Mouse (Mus musculus): ENCODE data around the gene Prkar2b. TPM values are rescaled to one million over a fixed set of nuclear protein-coding genes. Genes with fewer than 3 reads are reported as not detected.

The Prkar2b gene
- polyA plus RNA-seq, 1 experiment from 2014 or later, result 27.3 TPM

DNA sequence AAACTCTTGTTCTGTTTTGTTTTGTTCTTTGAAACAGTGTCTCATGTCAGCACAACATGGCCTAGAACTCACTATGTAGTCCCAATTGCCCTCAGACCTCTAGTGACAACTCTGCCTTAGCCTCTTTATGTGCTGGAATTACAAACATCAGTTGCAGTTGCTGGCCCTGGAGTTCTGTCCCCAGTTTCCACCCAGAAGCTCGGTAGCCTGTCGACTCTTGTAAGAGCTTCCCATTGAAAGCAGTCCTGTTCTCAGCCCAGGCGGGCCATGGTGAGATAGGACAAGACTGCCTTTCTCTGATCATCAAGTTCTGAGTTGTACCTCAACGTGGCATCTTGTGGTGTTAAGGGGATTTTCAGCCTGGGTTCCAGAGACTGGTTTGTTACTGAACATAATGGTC lies 31.4 kb upstream of the Prkar2b start:
- H3K27me3 ChIP-seq (ENCODE audit: control insufficient read depth, insufficient read depth, low read length), result no peaks in the 10 kb centered on the region
- 0 out of 2 replicates have a peak, but pooled peaks cover 5% of the 10 kb centered on the region for H3K9me3 ChIP-seq (ENCODE audit: control insufficient read depth, low read length)
- no peak for ATAC-seq (ENCODE audit: low FRiP score, low TSS enrichment)
- no peak overlapping the region for H3K27ac ChIP-seq (ENCODE audit: low read depth, low read length)
- H3K4me1 ChIP-seq (ENCODE audit: control insufficient read depth, insufficient read depth, low read length), result no peaks in the 10 kb centered on the region
- H3K9ac ChIP-seq (ENCODE audit: low read depth, low read length), result no peak overlapping the region
- no peak overlapping the region for H3K4me2 ChIP-seq (replicated peaks; ENCODE audit: low read depth, low read length)
- 91% methylated on average over 4 of the region's 4 CpGs for WGBS
- H3K4me3 ChIP-seq (ENCODE audit: low read length), result no peak overlapping the region
- H3K36me3 ChIP-seq (ENCODE audit: control insufficient read depth, insufficient read depth, low read length), result no peaks in the 10 kb centered on the region

DNA sequence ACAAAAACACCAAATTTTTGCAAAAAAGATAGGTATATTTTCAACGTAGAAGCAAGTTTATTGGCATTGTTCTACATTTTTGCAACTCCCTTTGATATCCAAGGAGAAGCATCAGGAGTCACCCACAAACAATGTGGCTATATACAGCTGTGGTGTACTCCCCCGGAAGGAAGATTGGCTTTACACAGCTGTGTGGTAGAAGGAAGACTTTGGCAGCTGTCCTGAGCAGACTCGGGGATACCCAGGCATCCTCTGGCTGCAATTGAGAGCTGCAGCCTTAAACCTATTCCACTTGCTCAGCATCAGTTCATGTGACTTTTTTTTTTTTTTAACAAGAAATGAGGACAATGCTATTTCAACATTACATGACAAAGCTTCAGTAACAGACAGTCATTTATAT lies 27.5 kb upstream of the Prkar2b start:
- H3K4me3 ChIP-seq (ENCODE audit: low read length), result no peak overlapping the region
- no peak for ATAC-seq (ENCODE audit: low FRiP score, low TSS enrichment)
- H3K4me1 ChIP-seq (ENCODE audit: control insufficient read depth, insufficient read depth, low read length), result no peaks in the 10 kb centered on the region
- H3K27ac ChIP-seq (ENCODE audit: low read depth, low read length), result no peak overlapping the region
- H3K36me3 ChIP-seq (ENCODE audit: control insufficient read depth, insufficient read depth, low read length), result no peaks in the 10 kb centered on the region
- H3K9ac ChIP-seq (ENCODE audit: low read depth, low read length), result no peak overlapping the region
- H3K4me2 ChIP-seq (replicated peaks; ENCODE audit: low read depth, low read length), result no peak overlapping the region
- 78% methylated on average over 3 of the region's 3 CpGs for WGBS
- 0 out of 2 replicates have a peak, but pooled peaks cover 5% of the 10 kb centered on the region for H3K9me3 ChIP-seq (ENCODE audit: control insufficient read depth, low read length)
- no peaks in the 10 kb centered on the region for H3K27me3 ChIP-seq (ENCODE audit: control insufficient read depth, insufficient read depth, low read length)

DNA sequence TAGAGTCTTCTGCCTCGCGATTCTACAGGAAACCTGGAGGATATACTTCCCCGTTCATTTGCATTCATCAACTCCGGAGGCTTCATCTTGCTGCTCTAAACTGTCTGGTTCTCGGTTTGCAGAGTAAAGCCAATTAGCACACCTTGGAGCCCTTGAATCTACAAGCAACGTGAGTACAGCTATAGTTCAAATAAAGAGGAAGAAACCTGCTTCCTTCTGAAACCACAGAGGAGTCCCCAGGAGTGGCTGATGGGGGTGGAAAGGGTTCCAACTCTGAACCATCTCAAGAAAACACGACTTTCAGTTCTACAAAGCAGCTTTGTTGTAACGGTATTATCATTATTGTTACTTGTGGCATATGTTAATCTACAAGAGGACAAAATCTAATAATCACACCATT lies 26.2 kb upstream of the Prkar2b start:
- H3K9ac ChIP-seq (ENCODE audit: low read depth, low read length), result no peak overlapping the region
- WGBS, result 76% methylated on average over 8 of the region's 8 CpGs
- H3K9me3 ChIP-seq (ENCODE audit: control insufficient read depth, low read length), result 0 out of 2 replicates have a peak, but pooled peaks cover 5% of the 10 kb centered on the region
- H3K27me3 ChIP-seq (ENCODE audit: control insufficient read depth, insufficient read depth, low read length), result no peaks in the 10 kb centered on the region
- H3K4me2 ChIP-seq (replicated peaks; ENCODE audit: low read depth, low read length), result no peak overlapping the region
- H3K4me1 ChIP-seq (ENCODE audit: control insufficient read depth, insufficient read depth, low read length), result no peaks in the 10 kb centered on the region
- H3K4me3 ChIP-seq (ENCODE audit: low read length), result no peak overlapping the region
- no peak for ATAC-seq (ENCODE audit: low FRiP score, low TSS enrichment)
- H3K36me3 ChIP-seq (ENCODE audit: control insufficient read depth, insufficient read depth, low read length), result no peaks in the 10 kb centered on the region
- H3K27ac ChIP-seq (ENCODE audit: low read depth, low read length), result no peak overlapping the region

DNA sequence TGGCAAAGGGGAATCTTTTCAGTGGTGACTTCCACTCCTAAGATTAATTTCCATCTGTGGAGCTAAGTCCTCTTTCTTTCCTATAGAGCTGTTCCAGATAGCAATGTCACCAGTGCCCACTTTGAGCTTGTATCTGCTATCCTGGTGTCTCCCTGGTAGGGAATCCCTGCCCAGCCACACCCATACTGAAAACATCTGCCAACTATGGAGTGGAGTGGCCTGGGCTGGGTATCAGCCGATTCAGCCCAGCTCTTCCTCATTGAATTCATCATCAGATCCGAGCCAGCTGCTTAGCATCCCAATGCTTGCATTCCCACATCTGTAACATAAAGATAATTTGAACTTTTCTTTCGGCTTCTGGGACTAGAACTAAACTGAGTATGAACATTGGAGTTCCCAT lies 25.8 kb upstream of the Prkar2b start:
- Histone ChIP-seq H3K9ac (ENCODE audit: low read depth, low read length) (no peak overlapping the region), H3K27ac (ENCODE audit: low read depth, low read length) (no peak overlapping the region), H3K4me2 (replicated peaks; ENCODE audit: low read depth, low read length) (no peak overlapping the region), H3K27me3 (ENCODE audit: control insufficient read depth, insufficient read depth, low read length) (no peaks in the 10 kb centered on the region), H3K9me3 (ENCODE audit: control insufficient read depth, low read length) (0 out of 2 replicates have a peak, but pooled peaks cover 5% of the 10 kb centered on the region), H3K4me3 (ENCODE audit: low read length) (no peak overlapping the region), H3K36me3 (ENCODE audit: control insufficient read depth, insufficient read depth, low read length) (no peaks in the 10 kb centered on the region), H3K4me1 (ENCODE audit: control insufficient read depth, insufficient read depth, low read length) (no peaks in the 10 kb centered on the region)
- ATAC-seq (ENCODE audit: low FRiP score, low TSS enrichment), result no peak
- WGBS, result 86% methylated on average over 3 of the region's 3 CpGs

DNA sequence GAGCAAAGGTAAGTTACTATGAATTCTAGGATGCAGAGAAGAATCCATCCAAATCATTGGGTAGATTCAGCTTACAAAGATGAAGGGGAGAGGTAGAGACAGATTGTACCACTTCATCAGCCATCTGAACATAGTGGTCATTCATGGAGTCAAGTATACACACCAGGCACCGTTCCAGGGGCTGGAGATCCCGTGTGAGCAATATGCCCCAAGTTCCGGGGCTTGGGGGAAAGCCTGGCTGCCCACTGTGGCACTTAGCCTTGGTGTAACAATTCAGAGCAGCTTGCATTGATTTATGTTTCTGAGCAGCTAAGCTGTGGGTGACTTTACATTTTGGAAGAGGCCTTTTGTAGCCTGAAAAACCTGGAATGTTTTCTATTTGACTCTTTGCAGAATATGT lies 24.8 kb upstream of the Prkar2b start:
- no peak overlapping the region for H3K27ac ChIP-seq (ENCODE audit: low read depth, low read length)
- H3K4me3 ChIP-seq (ENCODE audit: low read length), result no peak overlapping the region
- no peak overlapping the region for H3K9ac ChIP-seq (ENCODE audit: low read depth, low read length)
- no peaks in the 10 kb centered on the region for H3K36me3 ChIP-seq (ENCODE audit: control insufficient read depth, insufficient read depth, low read length)
- no peaks in the 10 kb centered on the region for H3K27me3 ChIP-seq (ENCODE audit: control insufficient read depth, insufficient read depth, low read length)
- no peak for ATAC-seq (ENCODE audit: low FRiP score, low TSS enrichment)
- 81% methylated on average over 3 of the region's 3 CpGs for WGBS
- H3K4me1 ChIP-seq (ENCODE audit: control insufficient read depth, insufficient read depth, low read length), result no peaks in the 10 kb centered on the region
- H3K9me3 ChIP-seq (ENCODE audit: control insufficient read depth, low read length), result peaks cover 1% of the 10 kb centered on the region; the same call in 1 of the 2 replicates
- H3K4me2 ChIP-seq (replicated peaks; ENCODE audit: low read depth, low read length), result no peak overlapping the region

DNA sequence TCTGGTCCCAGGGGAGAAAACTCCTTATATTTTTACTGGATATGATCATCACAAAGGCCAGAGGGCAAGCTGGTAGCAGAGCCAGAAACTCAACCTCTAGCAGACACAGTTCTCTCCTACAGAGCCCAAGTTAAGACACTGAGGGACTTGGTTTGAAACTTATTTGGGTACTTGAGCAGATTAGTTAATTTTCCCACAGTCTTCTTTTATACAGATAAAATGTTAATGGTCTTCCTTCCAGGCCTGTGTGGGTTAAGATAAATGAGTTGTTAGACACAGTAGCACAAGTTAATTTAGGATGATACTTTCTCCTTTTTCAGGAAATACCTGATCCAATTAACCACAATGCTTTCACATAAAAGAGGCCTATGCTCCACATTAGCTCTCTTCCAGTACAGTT lies 24.1 kb upstream of the Prkar2b start:
- Histone ChIP-seq H3K9ac (ENCODE audit: low read depth, low read length) (no peak overlapping the region), H3K4me1 (ENCODE audit: control insufficient read depth, insufficient read depth, low read length) (no peaks in the 10 kb centered on the region), H3K4me3 (ENCODE audit: low read length) (no peak overlapping the region), H3K27ac (ENCODE audit: low read depth, low read length) (no peak overlapping the region), H3K4me2 (replicated peaks; ENCODE audit: low read depth, low read length) (no peak overlapping the region), H3K36me3 (ENCODE audit: control insufficient read depth, insufficient read depth, low read length) (no peaks in the 10 kb centered on the region), H3K27me3 (ENCODE audit: control insufficient read depth, insufficient read depth, low read length) (no peaks in the 10 kb centered on the region), H3K9me3 (ENCODE audit: control insufficient read depth, low read length) (no peaks in the 10 kb centered on the region; the same call in 1 of the 2 replicates)
- no peak for ATAC-seq (ENCODE audit: low FRiP score, low TSS enrichment)

DNA sequence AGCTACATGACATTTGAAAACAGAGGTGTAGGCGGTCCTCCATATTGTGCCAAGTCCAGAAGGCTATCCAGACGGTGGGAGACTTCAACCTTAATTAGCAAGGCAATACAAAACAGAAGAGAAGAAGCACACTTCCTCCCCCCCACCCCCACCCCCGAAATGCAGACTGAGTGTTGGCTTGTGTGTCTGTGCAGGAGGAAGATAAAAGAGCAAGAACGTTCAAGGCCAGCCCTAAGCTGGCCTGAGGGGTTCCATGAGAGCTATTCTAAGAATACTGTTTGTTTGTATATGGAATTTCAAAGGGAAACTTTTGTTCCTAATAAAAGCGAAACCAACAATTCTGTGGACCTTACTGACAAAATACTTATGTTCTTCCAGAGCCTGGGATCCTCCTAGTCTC lies 23.5 kb upstream of the Prkar2b start:
- Histone ChIP-seq H3K27ac (ENCODE audit: low read depth, low read length) (no peak overlapping the region), H3K4me3 (ENCODE audit: low read length) (no peak overlapping the region), H3K36me3 (ENCODE audit: control insufficient read depth, insufficient read depth, low read length) (no peaks in the 10 kb centered on the region), H3K4me1 (ENCODE audit: control insufficient read depth, insufficient read depth, low read length) (no peaks in the 10 kb centered on the region), H3K9ac (ENCODE audit: low read depth, low read length) (no peak overlapping the region), H3K9me3 (ENCODE audit: control insufficient read depth, low read length) (no peaks in the 10 kb centered on the region; the same call in 1 of the 2 replicates), H3K4me2 (replicated peaks; ENCODE audit: low read depth, low read length) (no peak overlapping the region), H3K27me3 (ENCODE audit: control insufficient read depth, insufficient read depth, low read length) (no peaks in the 10 kb centered on the region)
- ATAC-seq (ENCODE audit: low FRiP score, low TSS enrichment), result no peak
- 62% methylated on average over 5 of the region's 5 CpGs for WGBS

DNA sequence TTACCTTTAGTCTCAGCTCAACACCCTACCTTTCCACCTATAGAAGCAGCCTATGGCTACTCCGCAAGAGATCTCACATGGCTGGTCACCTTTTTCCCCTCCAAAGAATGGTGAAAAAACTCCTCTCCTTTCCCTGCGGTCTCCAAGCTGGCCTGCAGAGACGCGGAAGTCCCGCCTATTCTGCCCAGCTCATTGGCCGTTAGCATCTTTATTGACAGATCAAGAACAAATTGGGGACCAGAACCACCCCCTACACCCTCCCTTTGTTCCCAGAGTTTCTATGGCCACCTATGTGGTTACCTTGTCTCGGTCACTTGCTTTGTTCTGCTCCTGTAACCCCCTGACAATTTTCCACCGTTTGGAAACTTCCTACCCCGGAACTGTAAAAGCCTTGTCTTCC lies 19.6 kb upstream of the Prkar2b start:
- no peak overlapping the region for H3K4me2 ChIP-seq (replicated peaks; ENCODE audit: low read depth, low read length)
- WGBS, result 87% methylated on average over 9 of the region's 9 CpGs
- ATAC-seq (ENCODE audit: low FRiP score, low TSS enrichment), result no peak
- no peaks in the 10 kb centered on the region for H3K27me3 ChIP-seq (ENCODE audit: control insufficient read depth, insufficient read depth, low read length)
- no peaks in the 10 kb centered on the region for H3K36me3 ChIP-seq (ENCODE audit: control insufficient read depth, insufficient read depth, low read length)
- no peak overlapping the region for H3K4me3 ChIP-seq (ENCODE audit: low read length)
- no peak overlapping the region for H3K9ac ChIP-seq (ENCODE audit: low read depth, low read length)
- no peak overlapping the region for H3K27ac ChIP-seq (ENCODE audit: low read depth, low read length)
- H3K4me1 ChIP-seq (ENCODE audit: control insufficient read depth, insufficient read depth, low read length), result no peaks in the 10 kb centered on the region
- no peaks in the 10 kb centered on the region; the same call in 1 of the 2 replicates for H3K9me3 ChIP-seq (ENCODE audit: control insufficient read depth, low read length)

DNA sequence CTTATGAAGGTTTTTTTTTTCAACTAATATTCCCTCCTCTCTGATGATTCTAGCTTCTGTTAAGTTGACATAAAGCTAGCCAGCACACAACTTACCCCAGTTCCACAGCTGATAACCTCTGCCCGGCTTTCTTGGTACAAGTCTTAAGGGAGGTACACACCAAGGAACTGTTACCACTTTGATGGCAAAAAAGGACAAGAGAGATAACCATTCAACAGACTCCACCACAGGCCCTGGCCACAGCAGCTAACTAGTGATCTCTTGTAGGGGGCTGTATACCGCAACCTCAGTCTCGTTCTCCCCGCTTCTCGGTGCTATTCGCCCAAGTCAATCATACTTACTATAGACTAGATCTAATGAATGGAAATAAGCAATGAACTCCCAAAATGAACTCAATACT lies 16.3 kb upstream of the Prkar2b start:
- Histone ChIP-seq H3K9me3 (ENCODE audit: control insufficient read depth, low read length) (no peaks in the 10 kb centered on the region; the same call in 1 of the 2 replicates), H3K9ac (ENCODE audit: low read depth, low read length) (no peak overlapping the region), H3K27ac (ENCODE audit: low read depth, low read length) (no peak overlapping the region), H3K36me3 (ENCODE audit: control insufficient read depth, insufficient read depth, low read length) (no peaks in the 10 kb centered on the region), H3K4me2 (replicated peaks; ENCODE audit: low read depth, low read length) (no peak overlapping the region), H3K27me3 (ENCODE audit: control insufficient read depth, insufficient read depth, low read length) (no peaks in the 10 kb centered on the region), H3K4me1 (ENCODE audit: control insufficient read depth, insufficient read depth, low read length) (no peaks in the 10 kb centered on the region), H3K4me3 (ENCODE audit: low read length) (no peak overlapping the region)
- WGBS, result 98% methylated on average over 6 of the region's 6 CpGs
- ATAC-seq (ENCODE audit: low FRiP score, low TSS enrichment), result no peak
